Mouse (Mus musculus) liver, embryonic 14.5 days (tissue): ENCODE measurements around the gene Prr12.

Experiments used
- CTCF ChIP-seq: IDR thresholded peaks from 2 replicates; pipeline ENCODE4 v1.5.1; 2016; ENCODE audit warnings: antibody characterized with exemption, low read depth, control low read depth
- EP300 ChIP-seq: IDR thresholded peaks from 2 replicates; pipeline ENCODE4 v1.6.1; 2016; ENCODE audit warnings: antibody characterized with exemption, low read depth

- TF ChIP-seq CTCF (no peak), EP300 (no peak)
These were observed 52.9 kb downstream of the Prr12 start for GRCm38 (mm10) chr7:44999753-45000152.
